Mouse (Mus musculus) kidney, embryonic 16.5 days (tissue): ENCODE measurements around the gene Ttc26. TPM values are rescaled to one million over a fixed set of nuclear protein-coding genes. Genes with fewer than 3 reads are reported as not detected.

Experiments used
- ATAC-seq: fragments of 200-750 bp; cut with Nextera tagmentation; 2 replicates; pipeline ENCODE4 v1.8.0; 2017; ENCODE audit warnings: moderate TSS enrichment; ENCODE audit not compliant: low FRiP score, low TSS enrichment
- H3K27ac ChIP-seq: fragments of 300-500 bp; sonication (generic); 2 replicates; pipeline ENCODE4 v1.5.1; 2014; ENCODE audit warnings: low read length
- H3K27me3 ChIP-seq: fragments of 300-500 bp; sonication (generic); 2 replicates; pipeline ENCODE4 v1.6.1; 2014; ENCODE audit warnings: low read length, control low read depth, mixed read lengths; ENCODE audit not compliant: insufficient read depth
- H3K36me3 ChIP-seq: fragments of 300-500 bp; sonication (generic); 2 replicates; pipeline ENCODE4 v1.6.1; 2014; ENCODE audit warnings: low read length, control low read depth, mixed read lengths; ENCODE audit not compliant: insufficient read depth
- H3K4me1 ChIP-seq: fragments of 300-500 bp; sonication (generic); 2 replicates; pipeline ENCODE4 v1.6.1; 2014; ENCODE audit warnings: low read length, control low read depth, mixed read lengths; ENCODE audit not compliant: insufficient read depth
- H3K4me2 ChIP-seq: fragments of 300-500 bp; sonication (generic); replicated peaks from 2 replicates; pipeline ENCODE4 v1.6.1; 2014; ENCODE audit warnings: low read depth, low read length
- H3K4me3 ChIP-seq: fragments of 300-500 bp; sonication (generic); 2 replicates; pipeline ENCODE4 v1.5.1; 2014; ENCODE audit warnings: mild to moderate bottlenecking, low read length
- H3K9ac ChIP-seq: fragments of 300-500 bp; sonication (generic); replicated peaks from 2 replicates; pipeline ENCODE4 v1.6.1; 2014; ENCODE audit warnings: low read length
- H3K9me3 ChIP-seq: fragments of 300-500 bp; sonication (generic); 2 replicates; pipeline ENCODE4 v1.6.1; 2016; ENCODE audit warnings: low read length, control low read depth
- WGBS: fragments of 180-500 bp; shearing (Covaris S2); extraction: QIAGEN DNeasy Blood & Tissue Kit; methylation state at CpG from one replicate; pipeline ENCODE4 v1.1.7; 2014; 5-methylcytosine and 5-hydroxymethylcytosine counted together
- polyA plus RNA-seq: library from polyadenylated mRNA; unstranded; fragments of >200 nt; fragmentation: Nextera tagmentation; extraction: Ambion mirVana; gene quantifications from 2 replicates; pipeline ENCODE4 v1.2.1, GENCODE M21; 2015

The Ttc26 gene
- 7.9 and 9.8 TPM in 2 replicates for polyA plus RNA-seq

GRCm38 (mm10) chr6:38381129-38381771, at the start of gene Ttc26:
TSS of gene Ttc26 (plus strand) at chr6:38381469.
- peak; percentile 89 for ATAC-seq
- Histone ChIP-seq H3K9ac (peak within 1 kb of the TSS; percentile 82), H3K4me1 (peaks cover 10% of the 10 kb centered on the region), H3K27ac (no peak within 1 kb of the TSS; the same call in 1 of the 2 replicates), H3K27me3 (no peaks in the 10 kb centered on the region), H3K4me3 (peak within 1 kb of the TSS; percentile 80), H3K36me3 (peaks cover 9% of the 10 kb centered on the region; the same call in 1 of the 2 replicates), H3K9me3 (no peaks in the 10 kb centered on the region), H3K4me2 (peak within 1 kb of the TSS; percentile 83)
- under 1% methylated on average over 26 of the region's 26 CpGs for WGBS

- no peaks in the 10 kb centered on the region for H3K36me3 ChIP-seq
- H3K4me1 ChIP-seq: no peaks in the 10 kb centered on the region
- WGBS: 52% methylated on average over 6 of the region's 6 CpGs
- H3K27me3 ChIP-seq: no peaks in the 10 kb centered on the region
- ATAC-seq: 0 out of 2 replicates have a peak, but pooled peaks have one; percentile 51
- H3K9ac ChIP-seq: no peak overlapping the region
- H3K27ac ChIP-seq: no peak overlapping the region
- H3K4me2 ChIP-seq: 0 out of 2 replicates have a peak overlapping the region, but pooled peaks have one; percentile 19
- no peaks in the 10 kb centered on the region for H3K9me3 ChIP-seq
- H3K4me3 ChIP-seq: no peak overlapping the region
These were observed 46.0 kb upstream of the Ttc26 start for GRCm38 (mm10) chr6:38335264-38335663.

GRCm38 (mm10) chr6:38337166-38337705, 44.0 kb upstream of the Ttc26 start:
- no peak for ATAC-seq
- Histone ChIP-seq H3K4me1 (no peaks in the 10 kb centered on the region), H3K9ac (no peak overlapping the region), H3K36me3 (no peaks in the 10 kb centered on the region), H3K27ac (no peak overlapping the region), H3K4me2 (no peak overlapping the region), H3K9me3 (no peaks in the 10 kb centered on the region), H3K27me3 (no peaks in the 10 kb centered on the region), H3K4me3 (no peak overlapping the region)
- 87% methylated on average over 4 of the region's 4 CpGs for WGBS

DNA sequence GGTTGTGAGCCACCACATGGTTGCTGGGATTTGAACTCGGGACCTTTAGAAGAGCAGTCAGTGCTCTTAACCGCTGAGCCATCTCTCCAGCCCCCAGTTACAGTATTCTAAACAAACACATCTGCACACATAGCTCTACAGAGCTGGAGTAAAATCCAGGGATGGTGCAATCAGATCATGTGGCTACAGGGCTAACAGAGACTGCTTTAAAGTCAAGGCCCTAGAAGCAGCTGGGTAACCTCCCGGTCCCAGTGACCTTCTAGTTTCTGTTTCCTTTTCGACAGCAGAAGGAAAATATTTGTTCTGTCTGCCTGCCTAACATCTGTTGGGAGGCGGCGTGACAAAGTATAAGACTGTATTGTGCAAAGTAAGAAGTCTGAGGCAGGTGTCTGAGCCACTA, 43.3 kb upstream of the Ttc26 start:
- H3K4me2 ChIP-seq: no peak overlapping the region
- no peaks in the 10 kb centered on the region for H3K36me3 ChIP-seq
- ATAC-seq: no peak
- no peaks in the 10 kb centered on the region for H3K9me3 ChIP-seq
- H3K9ac ChIP-seq: no peak overlapping the region
- H3K27me3 ChIP-seq: no peaks in the 10 kb centered on the region
- H3K4me1 ChIP-seq: no peaks in the 10 kb centered on the region
- 49% methylated on average over 6 of the region's 6 CpGs for WGBS
- H3K27ac ChIP-seq: no peak overlapping the region
- H3K4me3 ChIP-seq: no peak overlapping the region

DNA sequence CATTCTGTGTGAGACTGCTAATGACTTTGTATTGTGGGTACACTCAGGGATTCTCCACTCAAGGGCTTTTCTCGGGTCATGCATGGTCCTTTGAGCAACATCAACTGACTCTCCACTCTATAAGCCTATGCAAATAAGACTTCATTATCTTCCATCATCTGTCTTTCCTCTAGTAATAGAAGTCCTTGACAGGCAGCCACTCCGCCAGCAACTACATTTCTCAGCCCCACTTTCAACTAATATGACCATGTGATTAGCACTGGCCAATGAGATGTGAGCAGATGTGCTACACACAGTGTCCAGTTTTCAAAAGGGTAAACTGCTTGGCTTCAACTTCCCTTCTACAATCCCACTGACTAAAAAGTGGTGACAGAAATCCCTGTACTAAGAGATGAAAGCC, 42.2 kb upstream of the Ttc26 start:
- Histone ChIP-seq H3K9ac (no peak overlapping the region), H3K4me1 (no peaks in the 10 kb centered on the region), H3K4me2 (no peak overlapping the region), H3K27ac (no peak overlapping the region), H3K27me3 (no peaks in the 10 kb centered on the region), H3K9me3 (no peaks in the 10 kb centered on the region), H3K4me3 (no peak overlapping the region), H3K36me3 (no peaks in the 10 kb centered on the region)
- ATAC-seq: no peak
- 79% methylated on average over 2 of the region's 2 CpGs for WGBS

GRCm38 (mm10) chr6:38341751-38342665, 39.3 kb upstream of the Ttc26 start:
- Histone ChIP-seq H3K36me3 (no peaks in the 10 kb centered on the region), H3K9ac (no peak overlapping the region), H3K27me3 (no peaks in the 10 kb centered on the region), H3K4me1 (no peaks in the 10 kb centered on the region), H3K9me3 (no peaks in the 10 kb centered on the region), H3K4me3 (no peak overlapping the region), H3K4me2 (no peak overlapping the region), H3K27ac (no peak overlapping the region)
- ATAC-seq: no peak
- WGBS: 59% methylated on average over 11 of the region's 11 CpGs

DNA sequence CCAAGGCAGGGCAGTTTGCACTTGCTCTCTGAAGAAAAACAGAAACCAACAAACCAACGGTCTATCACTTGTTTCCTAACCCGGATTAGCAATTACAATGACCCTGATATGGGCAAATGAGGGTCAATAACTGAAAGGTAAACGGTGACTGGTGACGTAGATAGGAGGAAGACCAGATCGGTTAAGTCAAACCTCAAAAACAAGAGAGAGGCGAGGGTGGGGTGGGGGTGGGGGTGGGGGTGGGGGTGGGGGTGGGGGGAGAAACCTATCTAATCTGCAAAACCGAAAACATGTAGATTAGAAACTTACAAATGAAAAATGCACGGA, 38.6 kb upstream of the Ttc26 start:
- Histone ChIP-seq H3K36me3 (no peaks in the 10 kb centered on the region), H3K4me1 (no peaks in the 10 kb centered on the region), H3K27ac (no peak overlapping the region), H3K4me2 (no peak overlapping the region), H3K9ac (no peak overlapping the region), H3K4me3 (no peak overlapping the region), H3K27me3 (no peaks in the 10 kb centered on the region), H3K9me3 (no peaks in the 10 kb centered on the region)
- WGBS: 81% methylated on average over 8 of the region's 8 CpGs
- ATAC-seq: no peak

DNA sequence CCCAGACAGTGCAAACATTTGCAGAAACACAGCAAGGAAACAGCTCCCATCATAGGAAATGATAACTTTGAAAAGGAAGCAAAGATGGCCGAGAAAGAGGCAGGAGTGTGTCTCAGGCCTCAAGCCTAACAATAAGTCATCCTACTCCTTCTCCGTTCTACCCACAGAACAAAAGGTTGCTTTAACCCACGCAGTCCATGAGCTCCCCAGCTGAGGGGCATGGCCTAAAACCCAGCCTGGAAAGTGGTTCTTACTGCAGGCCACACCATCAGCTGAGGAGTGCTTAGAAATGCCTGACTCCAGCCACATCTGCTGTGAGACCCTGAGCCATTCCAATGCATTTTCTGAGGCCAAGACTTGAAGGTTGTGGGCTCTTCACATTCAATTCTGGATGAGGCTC, 37.7 kb upstream of the Ttc26 start:
- Histone ChIP-seq H3K27me3 (no peaks in the 10 kb centered on the region), H3K4me2 (no peak overlapping the region), H3K27ac (no peak overlapping the region), H3K4me1 (no peaks in the 10 kb centered on the region), H3K9ac (no peak overlapping the region), H3K4me3 (no peak overlapping the region), H3K36me3 (no peaks in the 10 kb centered on the region), H3K9me3 (no peaks in the 10 kb centered on the region)
- no peak for ATAC-seq
- WGBS: 50% methylated on average over 3 of the region's 3 CpGs

DNA sequence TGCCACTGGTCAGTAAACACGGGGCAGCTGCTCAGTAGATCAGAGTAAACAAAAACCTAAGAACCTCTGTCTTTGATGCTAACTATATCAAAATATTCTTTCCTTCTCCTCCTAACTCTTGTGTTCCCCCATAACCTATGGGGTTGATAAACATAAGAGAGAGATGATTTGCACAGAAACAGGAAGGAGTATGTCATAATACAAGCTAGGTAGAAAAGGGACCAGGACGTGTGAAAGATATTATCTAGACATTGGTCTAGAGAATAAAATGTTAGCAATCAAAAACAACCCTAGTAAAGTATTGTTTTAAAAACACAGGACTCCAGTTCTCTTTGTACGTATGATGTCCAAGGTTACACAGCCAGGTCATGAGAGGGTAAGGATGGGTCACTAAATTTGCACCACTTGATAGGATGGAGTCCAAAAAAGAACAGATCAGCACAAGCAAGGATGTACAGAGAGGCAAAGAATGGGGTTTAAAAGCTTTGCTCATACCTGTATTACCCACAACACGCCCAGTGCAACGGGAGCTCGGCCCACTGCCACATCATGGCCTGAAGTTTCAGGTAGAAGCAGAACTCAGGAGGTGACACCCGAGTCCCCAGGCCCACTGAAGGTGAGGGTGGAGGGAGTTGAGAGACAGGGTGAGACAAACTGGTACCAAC, 37.1 kb upstream of the Ttc26 start:
- 84% methylated on average over 7 of the region's 7 CpGs for WGBS
- no peak for ATAC-seq
- Histone ChIP-seq H3K9me3 (no peaks in the 10 kb centered on the region), H3K4me1 (no peaks in the 10 kb centered on the region), H3K4me3 (no peak overlapping the region), H3K27ac (no peak overlapping the region), H3K27me3 (no peaks in the 10 kb centered on the region), H3K36me3 (no peaks in the 10 kb centered on the region), H3K9ac (no peak overlapping the region), H3K4me2 (no peak overlapping the region)
